Mouse (Mus musculus) 3134 (cell line): ENCODE data around the gene Dytn.
"Not testable (repeated sequence)": the region's sequence is repeated elsewhere in the genome, so short reads cannot be mapped to it uniquely, and the experiment has no call there.

Experiments used
- DNase-seq: peaks from one replicate; pipeline ENCODE4 v3.0.0-alpha.2; 2011; ENCODE audit warnings: low spot score; ENCODE audit not compliant: insufficient read length; ENCODE audit errors: extremely low read depth

Dytn gene

DNA sequence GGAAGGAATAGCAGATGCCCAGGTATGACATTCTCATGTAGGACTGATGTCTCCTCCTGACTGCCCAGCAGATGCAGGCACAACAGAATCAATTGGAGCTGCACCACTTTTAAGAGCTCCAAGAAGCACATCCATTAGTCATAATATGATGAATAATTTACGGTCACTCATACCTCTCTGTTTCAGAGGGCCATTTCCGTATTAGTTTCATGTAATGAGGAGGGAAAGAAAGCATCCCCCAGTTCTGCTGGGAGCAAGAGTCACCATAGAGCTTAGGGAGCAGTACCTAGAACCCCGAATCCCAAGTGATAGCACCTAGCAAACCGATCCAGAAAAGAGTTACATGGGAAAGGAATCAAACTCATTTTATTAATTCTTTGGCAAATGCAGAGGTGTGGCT lies at the start of gene Dytn:
Gene Dytn, minus strand, starts transcription at position 101 of the 400 bp plus-strand sequence.
- DNase-seq = no peak

GRCm38 (mm10) chr1:63730240-63730771 lies 43.6 kb upstream of the Dytn start, which contains the start of the genes Mdh1b and Fastkd2:
TSS of gene Mdh1b (minus strand) at chr1:63730318.
TSS of gene Fastkd2 (plus strand) at chr1:63730614.
- peak; percentile 73 for DNase-seq

DNA sequence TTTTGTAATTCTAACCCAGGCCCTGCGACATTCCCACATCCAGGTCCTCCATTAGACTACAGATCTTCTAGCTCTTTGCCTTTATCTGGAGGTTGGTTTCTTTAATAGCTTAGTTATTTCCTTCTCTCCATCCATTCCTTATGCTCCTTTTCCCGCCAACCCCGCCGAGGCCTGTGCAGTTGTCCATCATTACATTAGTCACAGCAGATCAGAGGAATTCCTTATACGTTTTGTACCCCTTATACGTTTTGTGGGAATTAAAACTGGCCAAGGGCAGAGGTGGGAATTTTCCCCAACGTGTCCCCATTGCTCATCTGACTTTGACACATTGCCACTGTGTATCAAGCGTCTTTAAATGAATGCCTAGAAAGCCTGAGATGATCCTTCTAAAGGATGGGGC lies 43.1 kb upstream of the Dytn start:
- DNase-seq = no peak

DNA sequence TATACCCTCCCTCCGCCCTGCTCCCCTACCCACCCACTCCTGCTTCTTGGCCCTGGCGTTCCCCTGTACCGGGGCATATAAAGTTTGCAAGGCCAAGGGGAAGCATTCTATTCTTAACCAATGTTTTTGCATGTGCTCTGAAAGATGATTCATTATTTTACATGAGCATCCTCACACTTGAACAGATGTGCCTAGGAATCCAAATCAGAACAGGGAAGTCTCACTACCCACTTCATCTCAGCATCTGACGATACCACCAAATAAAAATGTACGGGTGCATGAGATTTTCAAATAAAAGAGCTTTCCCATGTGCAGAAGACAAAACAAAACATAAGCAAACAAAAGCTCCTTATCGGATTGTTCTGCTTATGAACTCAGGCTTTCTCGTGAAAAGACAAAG lies 33.4 kb upstream of the Dytn start:
- no peak for DNase-seq

GRCm38 (mm10) chr1:63708876-63709275 lies 22.1 kb upstream of the Dytn start:
- DNase-seq = no peak

DNA sequence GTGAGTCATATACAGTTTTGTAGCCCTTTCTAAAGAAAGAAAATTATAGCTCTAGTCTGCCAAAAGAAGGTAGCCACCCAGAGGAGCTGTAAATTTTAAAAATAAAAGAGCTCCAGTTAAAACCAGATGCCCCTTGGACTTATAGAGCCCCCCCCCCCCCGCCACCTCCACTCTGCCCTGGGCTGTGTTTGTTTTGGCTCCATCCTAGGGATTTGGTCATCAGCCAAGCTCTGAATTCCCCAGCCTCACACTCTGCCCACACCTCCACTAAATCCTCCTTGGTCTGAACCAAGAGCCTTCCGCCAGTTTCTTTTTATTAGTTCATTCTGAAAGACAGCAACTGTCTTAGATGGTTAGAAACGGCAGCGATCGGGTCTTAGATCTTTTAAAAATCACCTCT lies 19.0 kb upstream of the Dytn start:
- DNase-seq = peak; percentile 28

DNA sequence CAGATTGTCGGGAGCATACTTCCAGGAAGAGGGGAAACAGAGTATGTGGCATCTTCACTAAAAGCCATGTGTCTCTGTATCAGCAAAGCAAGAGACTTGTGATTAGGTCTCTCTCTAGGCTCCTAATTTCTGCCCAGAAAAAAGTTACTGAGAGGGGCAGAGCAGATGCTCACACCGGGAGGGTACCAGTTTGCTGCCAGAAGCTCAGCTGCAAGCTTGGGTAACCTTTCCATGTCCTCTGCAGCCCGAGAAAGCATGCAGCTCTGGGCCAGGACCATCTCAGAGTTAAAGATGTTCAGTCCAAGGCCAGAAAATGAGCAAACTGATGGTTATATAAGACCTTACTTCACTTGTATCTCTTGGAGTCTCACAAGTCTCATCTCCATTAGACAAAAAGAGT lies 10.1 kb upstream of the Dytn start:
- DNase-seq = no peak

GRCm38 (mm10) chr1:63675975-63676374 lies 10.8 kb downstream of the Dytn start:
- no peak for DNase-seq

DNA sequence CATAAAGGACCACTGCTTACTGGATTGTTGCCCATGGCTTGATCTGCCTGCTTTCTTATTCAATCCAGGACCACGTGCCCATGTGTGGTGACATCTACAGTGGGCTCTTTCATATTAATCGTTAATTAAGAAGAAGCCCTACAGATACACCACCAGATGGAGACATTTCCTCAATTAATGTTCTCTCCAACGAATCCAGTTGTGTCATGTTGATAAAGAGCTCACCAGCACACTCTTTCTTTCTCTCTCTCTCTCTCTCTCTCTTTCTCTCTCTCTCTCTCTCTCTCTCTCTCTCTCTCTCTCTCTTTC lies 17.9 kb downstream of the Dytn start:
- DNase-seq = no peak

GRCm38 (mm10) chr1:63667949-63668851 lies 18.5 kb downstream of the Dytn start:
- no peak for DNase-seq

DNA sequence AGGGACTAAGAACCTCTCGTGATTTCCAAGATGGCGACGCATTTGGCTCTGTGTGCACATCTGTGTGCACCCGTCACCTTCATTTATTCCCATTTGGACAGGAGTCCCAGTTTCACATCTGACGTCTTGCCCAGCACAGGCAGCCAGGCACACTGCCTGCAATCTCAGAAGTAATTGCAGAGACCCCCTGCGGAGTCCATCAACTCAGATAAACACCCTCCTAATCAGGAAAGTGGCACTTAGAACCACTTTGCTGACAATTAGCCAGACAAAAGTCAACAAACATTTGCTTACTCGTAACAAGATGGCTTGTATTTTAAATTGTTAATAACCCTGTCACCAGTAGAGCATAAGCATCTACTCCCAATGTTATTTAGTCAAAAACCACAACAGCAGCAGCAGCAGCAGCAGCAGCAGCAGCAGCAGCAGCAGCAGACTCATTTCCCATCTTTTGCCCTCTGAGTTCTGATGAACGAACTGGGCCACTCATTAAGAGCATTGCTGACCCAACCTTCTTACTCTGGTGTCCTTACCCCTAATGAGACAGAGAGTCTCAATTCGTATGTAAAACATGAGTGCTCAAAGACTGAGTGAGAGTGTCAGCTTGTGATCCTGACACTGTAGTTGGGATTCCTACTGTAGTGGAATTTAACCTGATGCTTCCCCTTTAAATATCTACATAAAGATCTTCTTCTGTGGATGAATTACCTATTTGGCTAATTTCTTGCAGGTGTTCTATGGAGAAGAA lies 19.4 kb downstream of the Dytn start:
- DNase-seq = no peak

GRCm38 (mm10) chr1:63666089-63666488 lies 20.6 kb downstream of the Dytn start:
- DNase-seq = no peak

DNA sequence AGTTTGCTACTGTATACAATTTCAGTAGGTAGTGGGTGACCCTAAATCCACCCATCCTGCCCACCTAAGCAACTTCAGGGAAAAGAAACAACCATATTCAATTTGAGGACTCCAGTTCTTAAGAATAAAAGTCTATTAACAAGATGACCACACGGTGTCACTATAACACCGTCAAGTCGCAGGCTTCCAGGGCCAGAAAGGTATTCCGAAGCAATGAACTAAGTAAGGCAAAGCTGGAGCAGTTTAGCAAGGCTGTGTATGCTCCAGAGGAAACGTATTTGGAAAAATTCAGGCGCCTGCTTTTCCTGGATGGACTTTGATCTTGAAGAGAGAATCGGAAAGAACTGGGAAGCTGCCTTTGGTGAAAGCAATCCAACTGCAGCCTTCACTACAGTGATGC lies 27.1 kb downstream of the Dytn start:
- DNase-seq = no peak

GRCm38 (mm10) chr1:63658016-63658415 lies 28.7 kb downstream of the Dytn start:
- DNase-seq = peak; percentile 13

- no peak for DNase-seq
These were observed 46.8 kb downstream of the Dytn start for GRCm38 (mm10) chr1:63639921-63640320.

DNA sequence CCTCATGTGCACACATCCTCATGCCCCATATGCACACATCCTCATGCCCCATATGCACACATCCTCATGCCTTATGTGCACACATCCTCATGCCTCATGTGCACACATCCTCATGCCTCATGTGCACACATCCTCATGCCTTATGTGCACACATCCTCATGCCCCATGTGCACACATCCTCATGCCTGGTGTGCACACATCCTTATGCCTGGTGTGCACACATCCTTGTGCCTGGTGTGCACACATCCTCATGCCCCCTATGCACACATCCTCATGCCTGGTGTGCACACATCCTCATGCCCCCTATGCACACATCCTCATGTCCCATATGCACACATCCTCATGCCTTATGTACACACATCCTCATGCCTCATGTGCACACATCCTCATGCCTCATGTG lies 56.3 kb downstream of the Dytn start:
- DNase-seq = not testable (repeated sequence)

DNA sequence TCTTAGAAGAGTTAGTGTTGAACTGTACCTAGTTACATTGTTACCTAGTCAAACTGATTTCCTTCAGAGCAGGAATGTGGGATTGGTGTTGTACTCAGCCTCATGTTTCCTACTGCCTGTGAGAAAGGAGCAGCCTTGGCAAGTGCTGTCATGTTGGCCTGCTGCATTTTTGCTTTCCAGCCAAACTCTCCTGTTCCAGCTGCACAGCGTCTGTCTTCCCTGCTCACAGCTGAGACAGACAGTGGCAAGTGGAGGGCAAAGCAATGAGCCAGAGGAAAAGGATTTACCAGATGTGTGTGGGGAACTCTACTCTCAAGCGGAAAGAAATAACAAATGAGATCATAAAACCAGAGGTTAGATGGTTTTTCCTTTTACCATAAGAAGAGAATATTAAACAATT lies 58.5 kb downstream of the Dytn start:
- DNase-seq = no peak

GRCm38 (mm10) chr1:63615668-63616067 lies 71.1 kb downstream of the Dytn start, which contains the start of gene Gm39653:
TSS of gene Gm39653 (plus strand) at chr1:63615968.
- no peak for DNase-seq

- no peak for DNase-seq
These were observed 72.1 kb downstream of the Dytn start for GRCm38 (mm10) chr1:63614594-63614993.

GRCm38 (mm10) chr1:63609613-63610012 lies 77.1 kb downstream of the Dytn start:
- no peak for DNase-seq

DNA sequence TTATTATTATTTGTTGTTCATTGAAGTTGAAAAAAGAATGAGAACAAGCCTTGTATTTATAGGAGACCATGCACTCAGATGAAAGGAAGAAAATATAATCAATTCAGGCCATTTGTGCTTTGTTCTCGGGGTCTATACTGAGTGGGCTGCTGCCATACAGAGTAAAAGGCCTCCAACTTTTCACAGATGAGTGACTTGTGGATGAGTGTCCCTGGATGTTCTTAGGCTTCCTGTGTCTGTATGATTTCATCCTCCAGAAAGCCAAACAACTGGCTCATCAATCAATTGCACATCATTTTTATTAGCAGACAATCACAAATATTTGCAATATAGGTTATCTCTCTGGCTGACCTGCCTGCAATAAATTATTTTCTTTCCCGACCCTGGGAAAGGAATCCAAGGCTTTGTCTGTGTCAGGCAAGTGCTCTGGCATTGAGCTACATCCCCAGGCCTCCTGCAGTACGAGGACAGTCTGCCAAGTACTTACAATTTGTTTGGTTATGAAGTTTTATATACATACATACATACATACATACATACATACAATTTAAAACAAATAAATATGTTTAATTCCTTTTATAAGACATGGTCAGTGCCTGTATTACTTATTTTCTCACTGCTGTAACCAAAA lies 82.7 kb downstream of the Dytn start:
- DNase-seq = no peak
